Mouse (Mus musculus): ENCODE data around the gene Sh3gl1. TPM values are rescaled to one million over a fixed set of nuclear protein-coding genes. Genes with fewer than 3 reads are reported as not detected.
A peak's percentile ranks its signal among the peaks of the same experiment; 100 is the strongest.
"Not testable (repeated sequence)": the region's sequence is repeated elsewhere in the genome, so short reads cannot be mapped to it uniquely, and the experiment has no call there.

Sh3gl1 gene
- polyA plus RNA-seq, 1 experiment from 2014 or later: 112 TPM

DNA sequence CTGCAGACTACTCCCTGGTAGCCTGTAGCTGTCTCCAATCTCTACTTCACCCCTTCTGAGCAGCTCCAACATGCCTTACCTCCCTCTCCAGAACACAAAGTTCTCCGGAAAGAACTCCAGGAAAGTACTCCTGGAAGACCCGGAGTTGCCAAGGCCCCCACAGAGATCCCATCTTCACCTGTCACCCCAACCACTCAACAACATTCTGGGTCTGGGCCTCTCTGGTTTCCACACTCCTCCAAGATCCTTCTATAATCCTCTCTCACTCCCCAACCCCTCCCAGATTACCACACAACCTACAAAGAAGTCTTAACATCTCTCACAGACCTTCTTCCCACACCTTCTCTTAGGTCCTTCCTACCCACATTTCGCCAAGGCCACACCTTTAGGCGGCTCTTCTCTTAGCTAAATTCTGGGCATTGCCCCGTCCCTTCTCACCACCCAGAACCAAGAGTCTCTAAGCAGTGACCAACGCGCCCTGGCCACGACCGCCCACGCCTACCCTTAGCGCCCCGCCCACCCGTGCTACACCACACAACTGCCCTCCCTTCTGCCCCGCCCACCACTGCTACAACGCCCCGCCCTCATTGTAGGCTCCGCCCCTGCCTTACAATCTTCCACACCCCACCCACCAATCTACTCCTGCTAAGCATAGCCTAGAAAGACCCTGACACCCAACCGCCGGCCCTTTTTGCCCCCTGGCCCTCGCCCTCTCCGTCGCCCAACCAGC lies 37.8 kb upstream of the Sh3gl1 start:
- H3K27ac ChIP-seq (ENCODE audit: low read depth, low read length): peak overlapping the region; percentile 91
- H3K4me3 ChIP-seq (ENCODE audit: low read depth, low read length): peak overlapping the region; percentile 70
- H3K9me3 ChIP-seq (ENCODE audit: control insufficient read depth, low read length): no peaks in the 10 kb centered on the region
- ATAC-seq (ENCODE audit: low FRiP score) (peak; percentile 31), DNase-seq (ENCODE audit: low spot score) (peak; percentile 89)
- H3K9ac ChIP-seq (ENCODE audit: low read depth, low read length): peak overlapping the region; percentile 79
- WGBS: 8% methylated on average over 22 of the region's 22 CpGs
- H3K4me2 ChIP-seq (replicated peaks; ENCODE audit: low read depth, low read length): peak overlapping the region; percentile 66
- H3K27me3 ChIP-seq (ENCODE audit: control insufficient read depth, insufficient read depth, low read length): no peaks in the 10 kb centered on the region
- peaks cover 7% of the 10 kb centered on the region for H3K36me3 ChIP-seq (ENCODE audit: control insufficient read depth, insufficient read depth, low read length)
- H3K4me1 ChIP-seq (replicated peaks; ENCODE audit: control insufficient read depth, insufficient read depth, low read length): peaks cover 3% of the 10 kb centered on the region; the same call in 1 of the 2 replicates

DNA sequence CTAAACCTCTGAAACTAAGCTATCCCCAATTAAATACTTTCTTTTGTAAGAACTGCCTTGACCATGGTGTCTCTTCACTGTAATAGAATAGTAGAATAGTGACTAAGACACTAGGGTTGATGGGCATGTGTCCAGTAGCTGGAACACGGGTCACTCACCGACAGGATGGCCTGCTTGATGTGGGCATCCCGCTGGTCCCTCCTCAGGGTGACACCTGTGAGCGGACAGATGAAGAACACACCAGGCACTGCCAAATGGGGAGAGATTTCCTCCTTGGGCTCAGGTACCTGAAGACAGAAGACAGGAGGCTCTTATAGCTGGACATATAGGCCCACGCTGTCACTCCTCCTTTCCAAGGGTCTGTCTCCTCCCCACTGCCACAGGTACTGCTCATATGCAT lies 35.8 kb upstream of the Sh3gl1 start:
- Histone ChIP-seq H3K9me3 (ENCODE audit: control insufficient read depth, low read length) (no peaks in the 10 kb centered on the region), H3K27ac (ENCODE audit: low read depth, low read length) (no peak overlapping the region), H3K27me3 (ENCODE audit: control insufficient read depth, insufficient read depth, low read length) (no peaks in the 10 kb centered on the region), H3K4me1 (replicated peaks; ENCODE audit: control insufficient read depth, insufficient read depth, low read length) (peaks cover 3% of the 10 kb centered on the region; the same call in 1 of the 2 replicates), H3K4me2 (replicated peaks; ENCODE audit: low read depth, low read length) (no peak overlapping the region), H3K36me3 (ENCODE audit: control insufficient read depth, insufficient read depth, low read length) (peaks cover 17% of the 10 kb centered on the region), H3K4me3 (ENCODE audit: low read depth, low read length) (no peak overlapping the region), H3K9ac (ENCODE audit: low read depth, low read length) (no peak overlapping the region)
- 94% methylated on average over 5 of the region's 5 CpGs for WGBS
- no peak for ATAC-seq (ENCODE audit: low FRiP score)
- no peak for DNase-seq (ENCODE audit: low spot score)

DNA sequence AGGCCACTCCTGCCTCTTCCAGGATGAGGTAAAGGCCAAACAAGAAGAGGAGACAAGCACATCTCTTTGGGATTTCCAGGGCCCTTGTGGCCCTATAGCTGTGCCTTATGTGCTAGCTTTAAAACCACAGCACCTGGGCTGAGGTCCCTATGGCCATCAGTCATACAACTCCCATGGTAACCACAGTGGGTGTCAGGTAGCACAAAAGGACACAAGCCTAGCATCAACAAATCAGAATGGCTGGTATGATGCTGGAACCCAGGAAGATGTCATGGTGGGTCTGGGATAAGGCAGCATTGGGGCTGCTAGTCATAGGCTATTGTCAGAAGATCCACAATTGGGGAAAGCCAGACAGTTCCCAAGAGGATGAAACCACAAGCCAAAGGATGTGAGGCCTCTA lies 34.7 kb upstream of the Sh3gl1 start:
- H3K36me3 ChIP-seq (ENCODE audit: control insufficient read depth, insufficient read depth, low read length): peaks cover 18% of the 10 kb centered on the region

DNA sequence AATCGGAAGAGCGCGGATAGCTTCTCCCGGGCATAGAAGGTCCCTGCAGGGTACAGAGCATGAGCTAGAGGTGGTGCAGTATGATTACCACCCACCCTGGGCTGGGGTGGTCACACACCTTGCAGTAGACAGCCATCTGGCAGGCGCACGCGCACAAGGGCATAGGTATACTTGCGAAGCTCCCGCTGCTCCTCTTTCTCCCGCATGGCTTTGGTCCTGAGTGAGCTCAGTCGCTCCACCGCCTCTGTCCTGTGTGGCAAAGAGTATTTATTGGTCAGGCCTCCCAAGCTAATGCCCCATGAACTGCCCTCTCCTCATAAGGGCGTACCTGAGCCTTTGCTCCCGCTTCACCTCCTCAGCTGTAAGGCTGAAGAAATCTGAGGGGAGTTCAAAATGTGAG lies 32.6 kb upstream of the Sh3gl1 start:
- DNase-seq (ENCODE audit: low spot score) (no peak), ATAC-seq (ENCODE audit: low FRiP score) (no peak)
- Histone ChIP-seq H3K36me3 (ENCODE audit: control insufficient read depth, insufficient read depth, low read length) (peaks cover 22% of the 10 kb centered on the region), H3K4me3 (ENCODE audit: low read depth, low read length) (no peak overlapping the region), H3K9me3 (ENCODE audit: control insufficient read depth, low read length) (no peaks in the 10 kb centered on the region), H3K27me3 (ENCODE audit: control insufficient read depth, insufficient read depth, low read length) (no peaks in the 10 kb centered on the region), H3K27ac (ENCODE audit: low read depth, low read length) (no peak overlapping the region), H3K9ac (ENCODE audit: low read depth, low read length) (no peak overlapping the region), H3K4me2 (replicated peaks; ENCODE audit: low read depth, low read length) (no peak overlapping the region), H3K4me1 (replicated peaks; ENCODE audit: control insufficient read depth, insufficient read depth, low read length) (peaks cover 2% of the 10 kb centered on the region; the same call in 1 of the 2 replicates)
- 95% methylated on average over 14 of the region's 14 CpGs for WGBS

More for the DNA sequence above, 34.7 kb upstream of the Sh3gl1 start:
- Histone ChIP-seq H3K4me2 (replicated peaks; ENCODE audit: low read depth, low read length) (no peak overlapping the region), H3K27ac (ENCODE audit: low read depth, low read length) (no peak overlapping the region), H3K4me1 (replicated peaks; ENCODE audit: control insufficient read depth, insufficient read depth, low read length) (peaks cover 3% of the 10 kb centered on the region; the same call in 1 of the 2 replicates), H3K4me3 (ENCODE audit: low read depth, low read length) (no peak overlapping the region), H3K9me3 (ENCODE audit: control insufficient read depth, low read length) (no peaks in the 10 kb centered on the region), H3K9ac (ENCODE audit: low read depth, low read length) (no peak overlapping the region), H3K27me3 (ENCODE audit: control insufficient read depth, insufficient read depth, low read length) (no peaks in the 10 kb centered on the region)
- ATAC-seq (ENCODE audit: low FRiP score) (no peak), DNase-seq (ENCODE audit: low spot score) (no peak)

DNA sequence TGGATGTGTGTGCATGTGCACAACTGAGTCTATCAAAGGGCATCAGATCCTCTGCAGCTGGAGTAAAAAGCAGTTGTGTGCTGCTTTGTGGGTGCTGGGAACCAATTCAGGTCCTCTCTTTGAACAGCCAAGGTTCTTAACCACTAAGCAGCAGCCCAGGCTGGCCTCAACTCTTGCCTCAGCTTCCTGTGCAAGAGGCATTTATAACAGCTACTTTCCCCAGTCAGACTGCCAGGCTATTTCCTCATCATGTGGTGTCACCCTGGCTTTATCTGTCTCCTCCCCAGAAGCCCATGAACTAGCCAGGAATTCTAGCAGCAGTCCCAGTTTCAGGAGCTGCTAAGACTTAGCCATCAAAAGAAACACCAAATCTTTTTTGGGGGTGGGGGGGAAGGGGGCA lies 30.0 kb upstream of the Sh3gl1 start:
- H3K36me3 ChIP-seq (ENCODE audit: control insufficient read depth, insufficient read depth, low read length): peaks cover 26% of the 10 kb centered on the region
- no peak overlapping the region for H3K4me2 ChIP-seq (replicated peaks; ENCODE audit: low read depth, low read length)
- no peaks in the 10 kb centered on the region for H3K4me1 ChIP-seq (replicated peaks; ENCODE audit: control insufficient read depth, insufficient read depth, low read length)
- H3K4me3 ChIP-seq (ENCODE audit: low read depth, low read length): no peak overlapping the region
- no peak overlapping the region for H3K9ac ChIP-seq (ENCODE audit: low read depth, low read length)
- no peaks in the 10 kb centered on the region for H3K27me3 ChIP-seq (ENCODE audit: control insufficient read depth, insufficient read depth, low read length)
- DNase-seq (ENCODE audit: low spot score) (no peak), ATAC-seq (ENCODE audit: low FRiP score) (no peak)
- no peaks in the 10 kb centered on the region for H3K9me3 ChIP-seq (ENCODE audit: control insufficient read depth, low read length)
- H3K27ac ChIP-seq (ENCODE audit: low read depth, low read length): no peak overlapping the region

DNA sequence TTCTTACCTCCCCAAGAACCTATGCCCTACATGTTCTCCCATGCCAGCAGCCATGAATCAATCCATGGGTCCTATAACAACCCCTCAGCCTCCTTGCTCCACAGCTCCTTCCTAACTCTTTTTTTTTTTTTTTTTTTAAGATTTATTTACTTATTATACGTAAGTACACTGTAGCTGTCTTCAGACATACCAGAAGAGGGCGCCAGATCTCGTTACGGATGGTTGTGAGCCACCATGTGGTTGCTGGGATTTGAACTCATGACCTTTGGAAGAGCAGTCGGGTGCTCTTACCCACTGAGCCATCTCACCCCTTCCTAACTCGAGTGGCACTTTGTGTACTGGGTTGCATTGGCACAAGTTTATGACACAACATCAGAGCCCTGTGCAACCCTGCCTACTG lies 29.3 kb upstream of the Sh3gl1 start:
- not testable (repeated sequence) for H3K4me1 ChIP-seq (replicated peaks; ENCODE audit: control insufficient read depth, insufficient read depth, low read length); H3K4me3 ChIP-seq (ENCODE audit: low read depth, low read length); DNase-seq (ENCODE audit: low spot score); H3K9me3 ChIP-seq (ENCODE audit: control insufficient read depth, low read length); H3K4me2 ChIP-seq (replicated peaks; ENCODE audit: low read depth, low read length); ATAC-seq (ENCODE audit: low FRiP score); H3K27me3 ChIP-seq (ENCODE audit: control insufficient read depth, insufficient read depth, low read length); H3K27ac ChIP-seq (ENCODE audit: low read depth, low read length); H3K9ac ChIP-seq (ENCODE audit: low read depth, low read length)
- peaks cover 23% of the 10 kb centered on the region for H3K36me3 ChIP-seq (ENCODE audit: control insufficient read depth, insufficient read depth, low read length)
- WGBS: 83% methylated on average over 6 of the region's 6 CpGs

DNA sequence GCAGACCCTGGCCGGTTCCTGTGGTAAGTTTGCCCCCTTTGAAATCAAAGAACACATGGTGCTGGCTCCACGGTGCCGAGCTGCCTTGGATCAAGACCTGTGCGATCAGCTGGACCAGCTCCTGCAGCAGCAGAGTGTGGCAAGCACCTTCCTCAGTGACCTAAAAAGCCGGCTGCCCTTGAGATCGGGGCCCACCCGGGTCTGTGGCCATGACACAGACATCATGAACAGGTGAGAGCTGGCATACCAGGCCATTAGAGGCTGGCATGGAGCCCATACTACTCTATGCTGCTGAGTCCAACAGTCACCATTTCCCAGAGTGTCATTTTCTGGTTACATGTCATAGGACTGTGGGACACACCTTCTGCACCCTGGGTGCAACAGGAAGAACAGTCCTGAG lies 25.6 kb upstream of the Sh3gl1 start:
- no peak for DNase-seq (ENCODE audit: low spot score)
- H3K4me2 ChIP-seq (replicated peaks; ENCODE audit: low read depth, low read length): no peak overlapping the region
- WGBS: 93% methylated on average over 7 of the region's 7 CpGs

DNA sequence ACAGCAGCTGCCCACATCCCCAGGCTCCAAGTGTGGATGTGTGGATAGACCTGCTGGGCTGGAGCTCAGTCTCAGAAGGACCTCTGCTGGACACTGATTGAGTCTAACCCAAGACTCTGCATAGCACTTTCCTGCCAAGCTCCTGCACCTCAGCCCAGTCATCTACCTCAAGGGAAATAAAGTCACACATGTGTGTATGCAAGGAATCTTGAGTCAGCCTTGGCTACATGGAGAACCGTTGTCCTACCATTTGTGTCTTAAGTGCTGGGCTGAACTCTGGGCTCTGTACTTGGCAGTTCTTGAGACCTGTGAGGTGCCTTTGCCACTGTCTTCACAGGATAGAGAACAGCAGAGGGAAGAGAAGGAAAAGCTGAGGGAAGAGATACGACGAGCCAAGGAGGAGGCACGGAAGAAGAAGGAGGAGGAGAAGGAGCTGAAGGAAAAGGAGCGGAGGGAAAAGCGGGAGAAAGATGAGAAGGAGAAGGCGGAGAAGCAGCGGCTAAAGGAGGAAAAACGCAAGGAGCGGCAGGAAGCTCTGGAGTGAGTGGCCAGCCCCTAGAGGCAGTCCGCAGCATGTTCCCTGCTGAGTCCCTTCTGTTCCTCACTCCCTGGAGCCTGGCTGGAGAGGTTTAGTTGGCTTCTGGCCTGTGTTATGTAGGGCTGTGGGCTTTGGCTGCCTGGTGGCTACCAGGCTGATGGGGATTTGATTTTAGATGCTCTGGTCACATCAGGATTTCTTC lies 21.1 kb upstream of the Sh3gl1 start:
- H3K27me3 ChIP-seq (ENCODE audit: control insufficient read depth, insufficient read depth, low read length): no peaks in the 10 kb centered on the region
- H3K9ac ChIP-seq (ENCODE audit: low read depth, low read length): no peak overlapping the region
- no peaks in the 10 kb centered on the region for H3K9me3 ChIP-seq (ENCODE audit: control insufficient read depth, low read length)
- ATAC-seq (ENCODE audit: low FRiP score) (no peak), DNase-seq (ENCODE audit: low spot score) (no peak)
- 93% methylated on average over 11 of the region's 11 CpGs for WGBS
- no peaks in the 10 kb centered on the region for H3K4me1 ChIP-seq (replicated peaks; ENCODE audit: control insufficient read depth, insufficient read depth, low read length)
- peaks cover 2% of the 10 kb centered on the region; the same call in 1 of the 2 replicates for H3K36me3 ChIP-seq (ENCODE audit: control insufficient read depth, insufficient read depth, low read length)
- H3K27ac ChIP-seq (ENCODE audit: low read depth, low read length): no peak overlapping the region
- H3K4me3 ChIP-seq (ENCODE audit: low read depth, low read length): no peak overlapping the region
- no peak overlapping the region for H3K4me2 ChIP-seq (replicated peaks; ENCODE audit: low read depth, low read length)

More for the DNA sequence above, 25.6 kb upstream of the Sh3gl1 start:
- Histone ChIP-seq H3K27me3 (ENCODE audit: control insufficient read depth, insufficient read depth, low read length) (no peaks in the 10 kb centered on the region), H3K4me1 (replicated peaks; ENCODE audit: control insufficient read depth, insufficient read depth, low read length) (no peaks in the 10 kb centered on the region), H3K9ac (ENCODE audit: low read depth, low read length) (no peak overlapping the region), H3K27ac (ENCODE audit: low read depth, low read length) (no peak overlapping the region), H3K36me3 (ENCODE audit: control insufficient read depth, insufficient read depth, low read length) (peaks cover 9% of the 10 kb centered on the region), H3K9me3 (ENCODE audit: control insufficient read depth, low read length) (no peaks in the 10 kb centered on the region), H3K4me3 (ENCODE audit: low read depth, low read length) (no peak overlapping the region)
- ATAC-seq (ENCODE audit: low FRiP score): no peak
